Mouse (Mus musculus) left cerebral cortex, adult 9 months (tissue): Measurements from ENCODE around the gene Ksr2.
"Not testable (repeated sequence)": the region's sequence is repeated elsewhere in the genome, so short reads cannot be mapped to it uniquely, and the experiment has no call there.

Source experiments
- DNase-seq, 2 experiments: peaks; one replicate each; pipeline ENCODE4 v3.0.0; 2022; ENCODE audit warnings: low spot score in 2 of 2

The Ksr2 gene

DNA sequence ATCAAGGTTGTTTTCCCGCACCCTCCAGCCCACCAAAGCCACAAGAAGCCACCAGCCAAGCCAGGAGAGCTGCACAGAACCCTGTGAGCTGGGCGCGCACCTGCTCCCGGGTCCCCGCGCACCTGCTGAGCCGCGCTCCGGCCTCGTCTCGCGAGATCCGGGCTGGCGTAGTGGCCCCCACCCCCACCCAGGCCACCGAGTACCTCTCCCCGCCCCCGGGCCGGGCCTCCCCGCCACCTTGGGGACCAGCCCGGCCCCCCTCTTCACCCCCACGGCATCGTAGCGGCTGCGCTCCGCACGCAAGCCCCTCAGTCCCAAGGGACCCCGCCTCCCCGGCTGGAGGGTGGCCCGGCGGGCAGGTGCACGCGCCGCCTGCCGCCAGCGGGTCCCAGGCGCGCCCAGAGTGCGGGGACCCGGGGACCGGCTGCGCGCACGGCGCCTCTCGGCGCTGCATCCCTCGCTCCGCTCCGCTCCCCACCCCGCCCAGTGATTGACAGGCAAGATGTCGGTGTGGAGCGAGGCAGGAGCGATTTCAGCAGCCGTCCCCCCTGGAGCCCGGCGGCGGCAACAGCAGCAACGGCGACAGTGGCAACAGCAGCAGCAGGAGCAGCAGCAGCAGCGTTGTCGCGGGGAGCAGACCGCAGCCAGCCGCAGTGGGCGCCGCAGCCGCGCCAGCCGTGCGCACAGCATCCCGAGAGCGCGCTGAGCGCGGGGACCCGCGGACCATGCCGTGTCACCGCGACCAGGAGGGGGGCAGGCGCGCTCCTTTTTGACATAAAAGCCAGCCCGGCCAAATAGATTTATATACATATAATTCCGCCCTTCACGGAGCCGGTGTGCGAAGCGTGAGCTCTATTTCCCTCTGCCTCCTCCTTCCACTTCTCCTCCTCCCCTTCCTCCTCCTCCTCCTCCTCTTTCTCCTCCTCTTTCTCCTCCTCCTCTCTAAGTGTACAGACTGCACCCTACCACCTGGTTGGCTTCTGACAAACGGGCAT, at the start of gene Ksr2:
TSS of gene Ksr2 (plus strand) at position 494 of the 995 bp plus-strand sequence.
- peak; percentile 36 to 74 for DNase-seq

GRCm38 (mm10) chr5:117364821-117365220, 49.0 kb upstream of the Ksr2 start:
- no peak for DNase-seq

GRCm38 (mm10) chr5:117365904-117366561, 47.8 kb upstream of the Ksr2 start:
- DNase-seq, result no peak

- no peak for DNase-seq
Measured at GRCm38 (mm10) chr5:117367206-117367605, 46.6 kb upstream of the Ksr2 start.

DNA sequence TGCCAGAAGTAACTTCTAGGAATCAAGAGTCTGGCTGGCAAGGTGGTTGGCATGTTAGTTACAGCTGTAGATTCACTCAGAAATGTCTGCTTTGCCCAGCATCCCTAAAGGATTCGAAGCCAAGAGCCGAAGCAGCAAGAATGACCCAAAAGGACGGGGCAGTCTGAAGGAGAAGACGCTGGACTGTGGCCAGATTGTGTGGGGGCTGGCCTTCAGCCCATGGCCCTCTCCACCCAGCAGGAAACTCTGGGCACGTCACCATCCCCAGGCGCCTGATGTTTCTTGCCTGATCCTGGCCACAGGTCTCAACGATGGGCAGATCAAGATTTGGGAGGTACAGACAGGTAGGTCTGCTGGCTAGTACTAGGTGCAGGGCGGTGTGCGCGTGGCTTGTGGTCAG, 43.2 kb upstream of the Ksr2 start:
- no peak for DNase-seq

DNA sequence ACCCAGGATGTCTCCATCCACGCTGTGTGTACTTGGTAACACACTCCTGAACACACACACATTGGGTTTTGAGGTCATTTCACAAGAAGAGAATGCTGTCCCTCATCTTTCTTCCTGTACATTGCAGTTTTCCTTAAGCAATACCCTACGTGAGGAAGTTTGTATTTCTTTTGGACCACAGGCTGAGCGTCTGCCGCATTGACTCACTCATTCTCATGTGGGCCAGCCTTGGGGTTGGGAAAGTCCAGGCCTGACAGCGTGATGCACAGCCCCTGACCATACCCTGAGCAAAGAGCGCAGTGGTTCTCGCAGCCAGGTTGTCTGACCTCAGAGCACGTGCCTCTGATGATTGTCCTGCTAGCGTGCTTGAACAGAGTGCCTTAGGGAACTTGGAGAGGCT, 40.4 kb upstream of the Ksr2 start:
- DNase-seq, result no peak

GRCm38 (mm10) chr5:117374372-117375049, 39.3 kb upstream of the Ksr2 start:
- no peak for DNase-seq

DNA sequence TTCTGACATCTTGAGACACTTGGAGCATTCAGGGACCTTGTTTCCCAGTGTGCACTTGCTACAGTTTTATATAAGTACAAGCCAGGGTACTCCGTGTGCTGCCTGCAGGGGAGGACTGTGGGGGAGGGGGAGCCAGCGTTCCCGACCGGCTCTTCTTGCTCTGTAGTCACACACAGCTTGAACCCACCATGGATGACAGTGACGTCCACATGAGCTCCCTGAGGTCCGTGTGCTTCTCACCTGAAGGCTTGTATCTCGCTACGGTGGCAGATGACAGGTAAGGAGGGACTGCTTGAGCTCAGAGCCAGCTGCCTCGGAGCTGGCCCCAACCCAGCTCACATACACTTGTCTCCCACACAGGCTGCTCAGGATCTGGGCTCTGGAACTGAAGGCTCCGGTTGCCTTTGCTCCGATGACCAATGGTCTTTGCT, 37.5 kb upstream of the Ksr2 start:
- DNase-seq, result peak in 1 of 2 experiments; percentile 53

GRCm38 (mm10) chr5:117377731-117378130, 36.1 kb upstream of the Ksr2 start:
- DNase-seq, result not testable (repeated sequence)

DNA sequence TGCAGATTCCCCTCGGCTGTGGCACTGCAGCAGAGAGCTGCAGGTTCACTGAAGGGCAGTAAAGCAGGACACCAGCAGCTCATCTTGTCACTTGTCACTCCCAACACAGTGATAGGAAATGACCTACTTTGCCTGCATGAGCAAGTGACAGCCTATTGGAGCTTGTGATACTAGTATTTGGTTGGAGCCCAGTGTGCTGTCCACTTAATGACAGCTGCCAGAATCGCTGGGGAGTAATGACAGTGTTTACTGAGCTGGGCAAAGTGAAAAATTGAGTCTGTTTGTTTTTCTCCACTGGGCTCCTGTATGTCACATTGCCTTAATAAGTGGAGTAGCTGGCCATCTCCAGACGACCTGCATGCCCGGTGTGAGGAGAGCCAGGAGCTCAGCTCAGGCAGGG, 33.6 kb upstream of the Ksr2 start:
- DNase-seq, result no peak

- DNase-seq, result no peak
Measured at GRCm38 (mm10) chr5:117381785-117382184, 32.0 kb upstream of the Ksr2 start.

DNA sequence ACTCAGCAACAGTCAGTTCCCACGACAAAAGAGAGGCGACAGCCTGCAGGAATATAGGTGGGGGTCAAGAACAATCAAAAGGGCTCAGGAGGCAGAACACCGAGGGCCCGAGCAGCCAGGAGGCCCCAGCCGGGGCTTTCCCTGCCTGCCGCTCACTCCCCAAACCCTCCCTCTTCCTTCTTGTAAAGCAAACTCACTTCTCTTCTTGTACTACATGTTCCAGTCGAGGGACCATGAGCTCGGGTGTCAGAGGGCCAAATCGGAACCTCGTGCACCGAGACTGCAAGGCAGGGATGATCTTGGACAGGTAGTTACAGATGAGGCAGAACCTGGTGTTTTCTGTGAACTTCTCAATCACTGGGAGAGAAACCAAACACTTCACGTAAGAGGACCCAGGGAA, 30.6 kb upstream of the Ksr2 start:
- no peak for DNase-seq

- no peak for DNase-seq
Measured at GRCm38 (mm10) chr5:117388296-117388751, 25.5 kb upstream of the Ksr2 start.

DNA sequence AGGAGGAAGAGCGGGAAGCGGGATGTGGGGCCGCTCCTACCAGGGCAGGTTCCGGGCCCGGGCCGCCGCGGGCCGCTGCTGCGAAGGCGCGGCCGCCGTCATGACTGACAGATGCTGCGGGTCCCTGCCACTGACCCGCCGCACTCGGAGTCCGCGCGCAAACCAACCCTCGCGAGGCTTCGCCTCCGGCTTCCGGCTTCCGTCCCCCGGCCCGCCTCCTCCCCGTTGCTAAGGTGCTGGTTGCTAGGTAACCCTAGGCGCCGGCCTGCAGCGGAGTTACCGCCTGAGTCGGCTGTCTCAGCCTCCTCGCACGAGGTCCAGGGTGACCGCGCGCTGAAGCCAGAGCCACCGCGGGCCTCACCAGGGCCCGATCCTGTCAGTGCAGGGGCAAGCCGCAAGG, 24.9 kb upstream of the Ksr2 start, which contains the start of gene Rfc5:
TSS of gene Rfc5 (minus strand) at position 171 of the 400 bp plus-strand sequence.
- peak; percentile 83 to 92 for DNase-seq

GRCm38 (mm10) chr5:117390895-117391294, 22.9 kb upstream of the Ksr2 start:
- no peak for DNase-seq

DNA sequence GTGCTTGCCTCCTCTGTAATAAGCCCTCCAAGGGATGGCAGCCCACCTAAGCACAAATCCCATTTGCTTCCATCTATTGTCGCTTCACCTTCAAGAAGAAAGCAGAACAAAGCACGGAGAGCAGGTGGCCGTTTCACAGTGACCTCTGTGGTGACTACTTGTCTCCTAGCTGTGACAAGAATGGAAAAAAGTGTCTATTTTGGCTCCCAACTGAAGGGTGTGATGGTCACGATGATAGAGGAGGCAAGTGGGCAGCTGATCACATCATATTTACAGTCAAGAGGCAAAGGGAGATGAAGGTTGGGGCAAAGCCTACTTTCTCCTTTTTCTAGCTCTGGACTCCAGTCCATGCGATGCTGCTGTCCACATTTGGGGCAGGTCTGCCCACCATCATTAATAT, 18.0 kb upstream of the Ksr2 start:
- DNase-seq, result no peak

GRCm38 (mm10) chr5:117396596-117397014, 17.2 kb upstream of the Ksr2 start:
- DNase-seq, result no peak

DNA sequence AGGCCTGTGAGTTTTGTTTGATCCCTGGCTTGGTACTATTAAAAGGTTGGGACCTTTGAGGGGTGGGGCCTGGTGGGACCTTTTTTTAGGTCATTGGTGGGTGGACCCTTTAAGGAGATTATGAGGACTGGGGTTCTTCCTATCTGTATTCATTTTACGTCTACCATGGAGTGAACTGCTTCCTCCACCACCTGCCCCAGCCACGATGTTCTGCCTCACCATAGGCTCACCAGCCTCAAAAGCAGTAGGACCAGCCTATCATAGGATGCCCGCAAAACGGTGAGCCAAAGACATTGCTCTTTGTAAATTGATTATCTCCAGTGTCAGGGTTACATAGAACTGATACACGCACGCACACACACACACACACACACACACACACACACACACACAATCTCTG, 16.4 kb upstream of the Ksr2 start:
- DNase-seq, result no peak

DNA sequence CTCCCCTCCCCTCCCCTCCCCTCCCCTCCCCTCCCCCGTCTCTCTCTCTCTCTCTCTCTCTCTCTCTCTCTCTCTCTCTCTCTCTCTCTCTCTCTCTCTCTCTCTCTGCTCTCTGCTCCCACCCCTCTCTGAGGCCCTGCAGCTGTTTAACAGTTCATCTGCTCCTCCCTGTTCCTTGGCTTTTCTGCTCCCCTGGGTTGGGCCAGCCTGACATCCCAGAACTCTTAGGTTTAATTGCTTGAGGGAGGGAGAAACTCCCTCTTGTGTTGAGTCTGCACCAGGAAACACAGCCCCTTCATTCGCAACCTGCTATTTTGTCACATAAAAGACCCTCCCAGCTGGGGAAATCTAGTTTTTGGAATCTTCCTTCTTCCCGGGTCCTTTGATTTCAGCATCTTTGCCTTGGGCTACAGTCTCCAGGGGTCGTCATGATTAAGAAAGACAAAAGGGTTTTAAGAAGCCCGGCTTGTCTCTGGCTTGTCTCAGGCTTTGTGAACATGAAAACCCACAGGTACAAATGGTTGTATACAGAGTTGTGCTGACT, 15.7 kb upstream of the Ksr2 start:
- DNase-seq, result no peak

DNA sequence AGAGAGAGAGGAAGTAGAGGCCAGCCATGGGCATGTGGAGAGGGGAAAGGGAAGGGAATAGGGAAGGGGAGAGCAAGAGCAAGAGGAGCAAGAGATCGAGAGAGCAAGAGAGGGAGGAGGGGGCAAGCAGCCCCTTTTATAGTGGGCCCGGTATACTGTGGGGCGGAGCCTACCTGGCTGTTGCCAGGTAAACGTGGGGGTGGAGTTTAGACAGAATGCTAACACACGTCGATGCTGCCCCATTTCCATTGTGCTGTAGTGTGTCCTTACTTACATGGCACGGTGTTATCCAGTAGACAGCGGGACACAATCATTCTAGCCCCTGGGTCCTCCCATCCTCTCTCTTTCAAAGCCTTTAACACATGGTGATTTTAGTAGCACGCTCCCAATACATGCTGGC, 14.5 kb upstream of the Ksr2 start:
- DNase-seq, result no peak

DNA sequence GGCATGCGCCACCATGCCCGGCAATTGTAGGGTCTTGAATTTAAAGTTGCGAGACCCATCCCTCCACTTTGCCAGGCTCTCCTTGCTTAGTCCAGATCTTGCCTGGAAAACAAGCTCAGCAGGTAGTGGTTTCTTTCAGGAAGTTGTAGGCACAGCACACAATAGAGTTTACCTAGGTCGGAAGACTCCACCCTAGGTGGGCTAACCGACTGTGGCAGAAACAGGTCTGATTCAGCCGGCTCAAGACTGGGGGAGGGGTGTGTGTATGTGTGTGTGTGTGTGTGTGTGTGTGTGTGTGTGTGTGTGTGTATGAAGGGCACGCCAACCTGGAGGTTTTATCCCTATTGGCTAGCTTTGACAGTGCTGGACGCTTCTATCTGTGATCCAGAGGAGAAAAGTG, 10.2 kb upstream of the Ksr2 start:
- no peak for DNase-seq

DNA sequence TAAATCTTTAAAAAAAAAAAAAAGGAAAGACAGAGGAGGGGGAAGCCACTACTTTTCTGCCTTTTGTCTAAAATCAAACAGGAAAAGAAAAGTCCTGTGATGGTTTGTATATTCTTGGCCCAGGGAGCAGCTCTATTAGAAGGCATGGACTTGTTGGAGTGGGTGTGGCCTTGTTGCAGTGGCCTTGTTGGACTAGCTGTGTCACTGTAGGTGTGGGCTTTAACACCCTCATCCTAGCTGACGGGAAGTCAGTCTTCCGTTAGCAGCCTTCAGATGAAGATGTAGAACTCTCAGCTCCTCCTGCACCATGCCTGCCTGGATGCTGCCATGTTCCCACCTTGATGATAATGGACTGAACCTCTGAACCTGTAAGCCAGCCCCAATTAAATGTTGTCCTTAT, 9.1 kb upstream of the Ksr2 start:
- DNase-seq, result not testable (repeated sequence)
